Mouse (Mus musculus): ENCODE measurements at regions not wholly inside any gene's neighbourhood (a gene's known extent, or its start where the extent isn't known, plus 50 kb on each side); places are given as distances from the start of the nearest gene placed in this dataset.
A peak's percentile ranks its signal among the peaks of the same experiment; 100 is the strongest.

- DNase-seq: no peak
Observed at GRCm38 (mm10) chr2:148107607-148108115, 60.9 kb upstream of the Foxa2 start.

- peak in 1 of 2 experiments; percentile 7 for DNase-seq
Observed at GRCm38 (mm10) chr2:148110149-148110548, 63.4 kb upstream of the Foxa2 start.

GRCm38 (mm10) chr2:148111889-148112288 lies 65.1 kb upstream of the Foxa2 start:
- DNase-seq: peak in 1 of 2 experiments; percentile 12

GRCm38 (mm10) chr2:148113184-148113583 lies 66.4 kb upstream of the Foxa2 start:
- DNase-seq: no peak

GRCm38 (mm10) chr2:148114600-148114999 lies 67.8 kb upstream of the Foxa2 start:
- no peak for DNase-seq

- no peak for DNase-seq
Observed at GRCm38 (mm10) chr2:148116033-148116790, 69.4 kb upstream of the Foxa2 start.

- no peak for DNase-seq
Observed at GRCm38 (mm10) chr2:148117420-148117819, 70.7 kb upstream of the Foxa2 start.

- DNase-seq: peak; percentile 53 to 64
Observed at GRCm38 (mm10) chr2:148121885-148122876, 75.4 kb upstream of the Foxa2 start.

GRCm38 (mm10) chr2:148123780-148124179 lies 77.0 kb upstream of the Foxa2 start:
- DNase-seq: no peak

- DNase-seq: peak; percentile 11 to 68
Observed at GRCm38 (mm10) chr2:148133811-148134210, 87.0 kb upstream of the Foxa2 start.

- DNase-seq: peak; percentile 35 to 65
Observed at GRCm38 (mm10) chr2:148141936-148142335, 95.2 kb upstream of the Foxa2 start.

- peak in 1 of 2 experiments; percentile 64 for DNase-seq
Observed at GRCm38 (mm10) chr2:148144816-148145215, 98.0 kb upstream of the Foxa2 start.

- DNase-seq: no peak
Observed at GRCm38 (mm10) chr2:148148272-148148671, 101.5 kb upstream of the Foxa2 start.

GRCm38 (mm10) chr2:148149426-148149825 lies 102.7 kb upstream of the Foxa2 start:
- peak; percentile 45 to 75 for DNase-seq

GRCm38 (mm10) chr2:148153513-148154271 lies 106.9 kb upstream of the Foxa2 start:
- DNase-seq: no peak

- no peak for DNase-seq
Observed at GRCm38 (mm10) chr2:148156122-148156521, 109.4 kb upstream of the Foxa2 start.

GRCm38 (mm10) chr2:148159028-148159600 lies 112.3 kb upstream of the Foxa2 start:
- peak in 1 of 2 experiments; percentile 15 for DNase-seq

GRCm38 (mm10) chr2:148160997-148161396 lies 114.2 kb upstream of the Foxa2 start:
- DNase-seq: no peak

- no peak for DNase-seq
Observed at GRCm38 (mm10) chr2:148161966-148162365, 115.2 kb upstream of the Foxa2 start.

- DNase-seq: no peak
Observed at GRCm38 (mm10) chr2:148162562-148162961, 115.8 kb upstream of the Foxa2 start.

GRCm38 (mm10) chr2:148171113-148171512 lies 124.3 kb upstream of the Foxa2 start:
- peak; percentile 53 to 81 for DNase-seq

GRCm38 (mm10) chr2:148171699-148172098 lies 124.9 kb upstream of the Foxa2 start:
- peak; percentile 19 to 53 for DNase-seq

Data from kidney, postnatal 36 days (tissue).